Mouse (Mus musculus) embryonic facial prominence, embryonic 15.5 days (tissue): ENCODE measurements around the gene Creld2. TPM values are rescaled to one million over a fixed set of nuclear protein-coding genes. Genes with fewer than 3 reads are reported as not detected.

ENCODE experiments used
- ATAC-seq: fragments of 200-750 bp; cut with Nextera tagmentation; 2 replicates; pipeline ENCODE4 v1.8.0; 2017; ENCODE audit warnings: low read depth, moderate TSS enrichment; ENCODE audit not compliant: insufficient number of reproducible peaks, low FRiP score, low TSS enrichment
- H3K27ac ChIP-seq: fragments of 300-500 bp; sonication (generic); replicated peaks from 2 replicates; pipeline ENCODE4 v1.5.1; 2015; ENCODE audit warnings: mild to moderate bottlenecking, inconsistent platforms
- H3K27me3 ChIP-seq: fragments of 300-500 bp; sonication (generic); 2 replicates; pipeline ENCODE4 v1.6.1; 2015; ENCODE audit warnings: inconsistent platforms
- H3K36me3 ChIP-seq: fragments of 300-500 bp; sonication (generic); 2 replicates; pipeline ENCODE4 v1.6.1; 2015; ENCODE audit warnings: mild to moderate bottlenecking, inconsistent platforms
- H3K4me1 ChIP-seq: fragments of 300-500 bp; sonication (generic); 2 replicates; pipeline ENCODE4 v1.6.1; 2015; ENCODE audit warnings: inconsistent platforms
- H3K4me2 ChIP-seq: fragments of 300-500 bp; sonication (generic); replicated peaks from 2 replicates; pipeline ENCODE4 v1.6.1; 2015; ENCODE audit warnings: mild to moderate bottlenecking, inconsistent platforms
- H3K4me3 ChIP-seq: fragments of 300-500 bp; sonication (generic); replicated peaks from 2 replicates; pipeline ENCODE4 v1.5.1; 2015; ENCODE audit warnings: mild to moderate bottlenecking, inconsistent platforms
- H3K9ac ChIP-seq: fragments of 300-500 bp; sonication (generic); 2 replicates; pipeline ENCODE4 v1.6.1; 2015; ENCODE audit warnings: inconsistent platforms
- H3K9me3 ChIP-seq: fragments of 300-500 bp; sonication (generic); replicated peaks from 2 replicates; pipeline ENCODE4 v1.6.1; 2016; ENCODE audit warnings: inconsistent platforms
- WGBS: fragments of 180-500 bp; shearing (Covaris S2); methylation state at CpG from one replicate; pipeline ENCODE4 v1.1.7; 2015; 5-methylcytosine and 5-hydroxymethylcytosine counted together
- polyA plus RNA-seq: library from polyadenylated mRNA; unstranded; fragments of >200 nt; fragmentation: Nextera tagmentation; extraction: Ambion mirVana; gene quantifications from 2 replicates; pipeline ENCODE4 v1.2.1, GENCODE M21; 2015

The Creld2 gene
- polyA plus RNA-seq, 1 experiment from 2014 or later: 86.5 TPM

DNA sequence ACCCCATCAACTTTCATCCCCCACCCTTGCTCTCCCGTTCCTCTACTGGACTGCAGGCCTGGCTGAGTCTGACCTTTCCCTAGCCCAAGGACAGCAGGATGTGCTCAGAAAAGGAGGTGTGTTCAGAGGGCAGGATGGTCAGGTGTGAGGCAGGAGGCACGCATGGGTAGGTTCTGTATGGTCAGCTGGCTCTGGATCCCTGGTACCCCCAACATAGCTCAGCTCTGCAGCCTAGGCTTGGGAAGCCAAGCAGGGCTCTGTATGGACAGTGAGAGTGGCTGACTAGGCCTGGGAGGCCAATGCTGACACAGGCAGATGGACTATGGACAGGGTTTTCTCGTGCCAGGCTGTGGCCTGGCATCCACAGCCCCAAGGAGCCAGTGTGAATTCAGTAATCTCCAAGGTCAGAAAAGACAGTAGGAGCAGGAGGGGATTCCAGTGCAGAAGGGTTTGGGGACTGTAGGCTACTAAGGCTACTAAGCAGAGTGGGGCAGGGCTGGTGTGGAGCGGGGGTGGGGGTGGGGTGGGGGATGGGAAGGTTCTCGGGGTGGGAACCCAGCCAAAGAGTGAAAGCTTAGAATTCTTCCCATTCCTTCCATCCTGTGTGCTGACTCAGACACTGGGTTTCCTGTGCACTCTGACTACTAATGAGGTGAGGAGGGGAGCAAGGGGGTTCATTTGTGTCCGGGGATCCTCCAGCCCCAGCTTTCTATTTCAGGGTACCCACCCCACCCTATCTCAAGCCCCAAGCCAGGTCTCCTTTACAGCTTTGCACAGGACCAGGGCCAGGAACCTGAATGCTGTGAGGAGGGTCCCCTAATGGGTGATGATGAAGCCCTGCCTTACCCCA is 34.9 kb downstream of the Creld2 start:
- Histone ChIP-seq H3K4me2 (no peak overlapping the region), H3K36me3 (no peaks in the 10 kb centered on the region), H3K27ac (no peak overlapping the region), H3K9ac (no peak overlapping the region), H3K4me1 (peaks cover 53% of the 10 kb centered on the region), H3K4me3 (no peak overlapping the region), H3K27me3 (no peaks in the 10 kb centered on the region), H3K9me3 (no peaks in the 10 kb centered on the region)
- no peak for ATAC-seq
- WGBS: 42% methylated on average over 6 of the region's 6 CpGs

DNA sequence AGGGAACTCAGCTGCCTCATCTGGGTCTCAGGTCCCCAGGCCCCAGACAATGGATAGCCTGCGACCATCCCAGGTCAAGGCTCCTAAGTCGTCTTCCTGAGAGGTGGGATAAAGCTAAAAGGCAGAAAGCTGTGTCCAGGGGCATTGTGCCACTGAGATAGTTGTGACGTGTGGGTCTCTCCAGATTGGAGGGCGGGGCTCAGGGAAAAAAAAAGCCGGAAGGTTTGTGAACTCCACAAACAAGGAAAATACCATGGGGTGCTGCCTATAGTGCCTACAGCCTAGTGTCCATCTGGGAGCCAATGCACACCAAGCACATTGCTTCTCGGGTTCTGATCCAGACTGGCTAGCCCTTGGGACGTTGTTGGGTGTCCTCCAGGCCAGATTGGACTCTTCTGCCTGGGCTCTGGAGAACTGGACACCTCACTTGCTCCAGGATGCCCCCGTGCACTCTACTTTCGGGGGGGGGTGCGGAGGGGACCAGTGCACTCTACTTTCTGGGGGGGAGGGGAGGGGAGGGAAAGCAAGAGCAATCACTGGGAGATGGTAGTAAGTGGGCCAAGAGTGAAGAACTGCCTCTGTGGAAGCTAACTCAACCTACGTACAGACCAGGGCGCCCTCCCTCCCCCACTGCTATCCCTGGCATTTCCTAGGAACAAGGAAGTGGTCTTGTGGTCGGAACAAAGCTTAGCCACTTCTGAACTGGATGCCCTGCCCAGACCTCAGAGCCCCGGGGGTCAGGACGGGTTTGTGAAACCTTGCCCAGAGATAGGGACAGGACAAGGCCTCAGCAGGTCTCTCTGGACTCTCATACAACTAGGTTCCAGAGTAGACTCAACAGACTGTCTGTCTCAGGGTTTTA is 35.8 kb downstream of the Creld2 start:
- Histone ChIP-seq H3K9me3 (no peaks in the 10 kb centered on the region), H3K4me2 (no peak overlapping the region), H3K27ac (no peak overlapping the region), H3K4me3 (no peak overlapping the region), H3K27me3 (no peaks in the 10 kb centered on the region), H3K4me1 (peaks cover 49% of the 10 kb centered on the region), H3K36me3 (no peaks in the 10 kb centered on the region), H3K9ac (no peak overlapping the region)
- no peak for ATAC-seq
- 62% methylated on average over 15 of the region's 15 CpGs for WGBS

DNA sequence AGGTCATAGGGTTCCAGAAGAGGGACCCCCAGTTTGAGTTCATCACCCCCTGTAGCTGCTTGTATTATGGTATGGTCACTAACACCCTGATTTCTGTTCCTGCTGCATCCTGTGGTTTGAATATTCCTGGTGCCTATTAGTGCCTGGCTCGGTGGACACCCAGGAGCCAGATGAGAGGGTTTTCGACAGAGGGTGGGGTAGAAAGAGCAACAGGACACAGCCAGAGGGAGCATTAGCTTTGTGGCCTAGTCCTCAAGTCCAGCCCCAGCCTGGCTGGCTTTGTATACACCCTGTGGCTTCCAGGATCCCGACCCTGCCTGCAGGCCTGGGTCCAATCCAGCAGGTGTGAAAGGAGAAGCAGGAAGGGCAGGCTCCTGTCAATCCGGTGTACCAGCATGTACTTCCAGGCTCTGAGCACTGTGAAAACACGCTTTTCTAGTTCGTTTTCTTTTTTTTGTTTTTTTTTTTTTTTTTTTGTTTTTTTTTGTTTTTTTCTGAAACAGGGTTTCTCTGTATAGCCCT is 36.5 kb downstream of the Creld2 start:
- Histone ChIP-seq H3K36me3 (no peaks in the 10 kb centered on the region), H3K9ac (no peak overlapping the region), H3K4me1 (peaks cover 41% of the 10 kb centered on the region), H3K9me3 (no peaks in the 10 kb centered on the region), H3K27me3 (no peaks in the 10 kb centered on the region), H3K4me3 (no peak overlapping the region), H3K4me2 (no peak overlapping the region), H3K27ac (no peak overlapping the region)
- WGBS: 62% methylated on average over 6 of the region's 6 CpGs
- no peak for ATAC-seq

DNA sequence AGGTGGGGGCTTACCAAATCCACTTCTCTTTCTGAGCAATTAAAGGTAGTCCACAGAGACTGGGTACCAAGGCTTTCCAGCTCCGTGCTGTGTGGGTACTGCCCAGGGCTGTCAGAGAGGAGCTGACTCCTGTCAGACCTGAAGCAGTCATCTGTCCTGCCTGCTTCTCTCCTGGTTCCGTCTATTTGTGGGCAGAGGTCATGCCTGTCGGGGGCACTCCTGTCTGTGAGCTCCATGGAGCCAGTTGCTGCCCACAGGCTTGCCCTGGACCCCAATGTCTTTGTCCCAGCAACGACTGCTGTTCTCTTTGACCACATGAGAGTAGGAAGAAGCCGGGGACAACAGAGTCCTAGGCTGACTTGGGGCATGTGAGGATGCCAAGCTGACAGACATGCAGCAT is 37.2 kb downstream of the Creld2 start:
- ATAC-seq: no peak
- no peak overlapping the region for H3K27ac ChIP-seq
- no peaks in the 10 kb centered on the region for H3K36me3 ChIP-seq
- H3K9me3 ChIP-seq: no peaks in the 10 kb centered on the region
- no peak overlapping the region for H3K4me3 ChIP-seq
- H3K4me2 ChIP-seq: no peak overlapping the region
- no peak overlapping the region for H3K9ac ChIP-seq
- WGBS: 84% methylated on average over 5 of the region's 5 CpGs
- H3K4me1 ChIP-seq: peaks cover 41% of the 10 kb centered on the region
- no peaks in the 10 kb centered on the region for H3K27me3 ChIP-seq

DNA sequence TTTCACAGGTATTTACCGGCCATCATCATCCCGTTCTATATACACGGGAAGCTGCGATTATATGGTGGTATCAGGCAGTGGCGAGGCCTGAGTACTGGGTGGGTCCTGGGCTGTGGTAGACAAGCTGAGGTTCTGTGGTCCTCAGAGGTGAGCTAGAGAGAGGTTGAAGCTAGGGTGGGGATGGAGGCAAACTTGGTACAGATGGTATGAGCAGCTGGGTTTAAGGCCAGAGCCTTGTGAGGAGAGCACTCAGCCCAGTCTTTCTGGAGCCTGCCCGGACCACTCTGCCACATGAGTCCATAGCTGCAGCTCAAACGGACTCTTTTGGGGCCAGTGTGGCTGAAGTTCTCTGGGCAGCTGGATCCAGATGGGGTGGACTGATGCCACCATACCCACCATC is 37.9 kb downstream of the Creld2 start:
- Histone ChIP-seq H3K4me2 (no peak overlapping the region), H3K27ac (no peak overlapping the region), H3K27me3 (no peaks in the 10 kb centered on the region), H3K36me3 (no peaks in the 10 kb centered on the region), H3K9ac (no peak overlapping the region), H3K4me1 (peaks cover 37% of the 10 kb centered on the region), H3K4me3 (no peak overlapping the region), H3K9me3 (no peaks in the 10 kb centered on the region)
- 90% methylated on average over 7 of the region's 7 CpGs for WGBS
- ATAC-seq: no peak

DNA sequence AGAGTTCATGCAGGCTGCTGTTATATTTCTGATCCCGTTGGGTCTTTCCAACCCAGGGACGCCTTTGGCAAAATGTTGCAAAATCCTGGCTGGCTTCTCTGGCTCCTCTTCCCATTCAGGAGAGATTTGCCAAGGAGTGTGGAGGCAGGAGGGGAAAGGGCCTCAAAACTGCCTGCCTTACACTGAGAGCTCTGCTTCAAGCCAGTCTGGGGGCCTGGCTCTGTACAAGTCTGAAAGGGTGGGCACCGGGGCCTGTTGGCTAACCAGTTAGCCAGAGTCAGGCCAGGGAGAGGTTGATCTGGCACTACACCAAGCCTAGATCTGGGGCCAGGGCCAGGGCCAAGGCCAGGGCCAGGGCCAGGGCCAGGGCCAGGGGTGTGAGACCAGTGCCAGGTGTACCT is 38.7 kb downstream of the Creld2 start:
- H3K9ac ChIP-seq: no peak overlapping the region
- H3K9me3 ChIP-seq: no peaks in the 10 kb centered on the region
- whole genome bisulfite sequencing: 71% methylated on average over 3 of the region's 3 CpGs
- no peaks in the 10 kb centered on the region for H3K27me3 ChIP-seq
- H3K4me1 ChIP-seq: peaks cover 32% of the 10 kb centered on the region
- H3K27ac ChIP-seq: no peak overlapping the region
- ATAC-seq: no peak
- H3K36me3 ChIP-seq: no peaks in the 10 kb centered on the region
- H3K4me3 ChIP-seq: no peak overlapping the region
- H3K4me2 ChIP-seq: no peak overlapping the region

DNA sequence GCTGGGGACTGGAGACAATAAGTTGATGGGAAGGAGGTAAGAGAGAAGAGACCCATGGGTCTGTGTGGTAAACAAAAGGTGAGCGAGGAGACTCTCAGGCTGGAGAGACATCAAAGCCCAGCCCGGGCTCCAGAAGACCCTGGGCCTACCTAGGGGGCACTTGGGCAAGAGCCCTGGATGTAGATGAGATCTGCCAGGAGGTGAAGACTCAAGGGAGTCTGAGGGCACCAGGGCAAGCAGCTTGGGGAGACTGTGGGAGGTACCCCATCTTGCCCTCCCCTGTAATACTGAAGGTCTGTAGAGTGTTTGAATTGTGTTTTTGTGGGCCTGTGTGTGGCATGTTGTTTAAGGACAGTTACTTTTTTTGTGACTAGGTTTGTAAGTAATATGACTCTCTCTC is 39.3 kb downstream of the Creld2 start:
- no peaks in the 10 kb centered on the region for H3K36me3 ChIP-seq
- no peak overlapping the region for H3K9ac ChIP-seq
- no peak for ATAC-seq
- H3K4me2 ChIP-seq: no peak overlapping the region
- no peaks in the 10 kb centered on the region for H3K9me3 ChIP-seq
- WGBS: 86% methylated on average over 2 of the region's 2 CpGs
- H3K27me3 ChIP-seq: no peaks in the 10 kb centered on the region
- H3K4me3 ChIP-seq: no peak overlapping the region
- peaks cover 32% of the 10 kb centered on the region for H3K4me1 ChIP-seq
- no peak overlapping the region for H3K27ac ChIP-seq

DNA sequence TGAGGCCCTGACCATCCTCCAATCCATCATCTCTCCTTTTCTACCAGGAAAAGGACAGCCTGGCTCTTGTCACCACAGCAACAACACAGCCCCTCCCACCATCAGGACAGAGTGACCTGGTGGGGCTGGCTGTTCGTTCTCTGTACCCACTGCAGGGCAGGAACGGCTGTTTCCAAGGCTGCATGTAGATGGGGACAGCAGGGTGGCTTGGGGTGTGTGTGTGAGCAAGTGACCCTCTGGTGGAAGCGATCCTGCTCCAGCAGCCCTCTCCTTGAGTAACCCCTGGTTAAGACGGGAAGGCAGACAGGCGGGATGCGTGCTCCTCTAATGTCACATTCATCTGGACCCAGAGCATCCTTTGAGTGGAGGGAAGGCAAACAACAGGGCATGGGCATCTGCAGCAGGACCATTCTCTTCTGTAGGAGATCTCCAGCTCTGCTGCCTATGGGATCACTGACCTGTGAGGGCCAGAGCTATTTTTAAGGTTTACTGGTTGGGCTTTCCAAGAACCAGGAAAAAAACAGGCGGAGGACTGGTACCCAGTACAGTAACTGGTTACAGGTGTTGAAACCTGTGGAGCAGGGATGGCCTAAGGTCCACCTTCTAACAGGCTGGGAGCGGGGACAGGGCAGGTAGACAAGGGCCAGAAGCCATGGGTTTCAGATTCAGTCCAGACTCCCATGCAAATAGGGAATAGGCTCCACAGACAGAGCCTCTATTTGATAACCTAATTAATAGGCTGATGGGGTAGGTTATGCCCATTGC is 39.9 kb downstream of the Creld2 start:
- 72% methylated on average over 8 of the region's 8 CpGs for WGBS

DNA sequence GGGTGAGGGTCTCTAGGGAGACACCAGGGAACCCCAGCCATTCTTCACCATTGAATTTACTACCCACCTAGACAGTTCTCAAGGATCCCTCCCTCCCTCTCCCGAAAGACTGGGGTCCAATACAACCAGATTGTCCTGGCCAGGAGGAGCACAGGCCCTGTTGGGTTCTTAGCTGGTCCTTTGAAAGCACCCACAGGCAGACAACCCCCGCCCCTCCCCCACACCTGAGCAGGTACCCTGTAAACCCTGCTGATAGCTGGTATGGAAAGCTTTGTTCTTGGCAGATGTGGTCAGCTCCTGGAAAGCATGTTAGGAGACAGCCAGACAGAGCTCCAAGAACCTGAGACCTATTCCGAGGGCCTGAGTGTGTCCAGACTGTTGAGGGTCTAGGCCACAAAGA is 41.3 kb downstream of the Creld2 start:
- Histone ChIP-seq H3K9me3 (no peaks in the 10 kb centered on the region), H3K4me2 (no peak overlapping the region), H3K4me1 (peaks cover 28% of the 10 kb centered on the region), H3K36me3 (peaks cover 12% of the 10 kb centered on the region), H3K27me3 (no peaks in the 10 kb centered on the region), H3K4me3 (no peak overlapping the region), H3K9ac (no peak overlapping the region), H3K27ac (no peak overlapping the region)
- 93% methylated on average over 3 of the region's 3 CpGs for WGBS
- ATAC-seq: no peak

More for the DNA sequence above, 39.9 kb downstream of the Creld2 start:
- Histone ChIP-seq H3K9me3 (no peaks in the 10 kb centered on the region), H3K4me1 (peaks cover 31% of the 10 kb centered on the region), H3K27ac (no peak overlapping the region), H3K36me3 (peaks cover 1% of the 10 kb centered on the region), H3K4me3 (no peak overlapping the region), H3K4me2 (no peak overlapping the region), H3K9ac (no peak overlapping the region), H3K27me3 (no peaks in the 10 kb centered on the region)
- no peak for ATAC-seq

DNA sequence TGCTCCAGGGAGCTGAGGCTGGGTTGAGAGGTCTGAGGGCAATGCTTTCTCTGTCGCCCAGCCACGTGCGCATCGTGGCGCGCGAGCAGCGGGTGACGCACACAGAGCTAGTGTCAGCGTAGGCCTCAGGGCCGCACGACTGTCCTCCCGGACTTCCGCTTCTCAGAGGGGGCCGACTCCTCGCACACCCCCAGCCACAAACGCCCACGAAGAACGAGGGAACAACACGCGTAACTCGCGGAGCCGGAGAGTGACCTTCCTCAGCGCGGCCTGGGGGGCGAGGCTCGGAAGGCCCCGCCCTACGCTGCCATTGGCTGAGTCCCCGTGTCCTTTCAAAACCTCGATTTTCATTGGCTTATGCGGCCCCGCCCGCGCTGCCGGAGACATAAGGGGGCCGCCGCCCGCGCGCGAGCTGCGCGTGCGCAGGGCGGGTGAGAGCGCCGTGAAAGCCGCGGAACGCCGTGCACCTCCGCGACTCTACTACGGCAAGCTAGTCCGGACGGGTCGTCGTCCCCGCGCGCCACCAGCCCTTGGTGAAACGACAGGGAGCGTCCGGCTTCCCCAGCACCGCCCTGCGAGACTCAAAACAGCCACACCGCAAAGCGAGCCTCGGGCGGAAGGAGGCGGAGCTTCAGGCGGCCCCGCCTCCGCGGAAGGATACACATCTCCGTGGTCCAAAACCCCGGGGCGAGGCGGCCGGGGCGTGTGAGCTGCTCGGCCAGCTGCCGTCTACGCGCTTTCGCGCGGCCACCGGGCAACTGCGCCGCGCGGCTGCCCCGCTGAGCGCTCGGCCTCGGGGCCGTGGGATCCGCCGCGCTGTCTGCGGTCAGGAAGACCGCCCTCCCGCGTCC is 42.6 kb downstream of the Creld2 start, which contains the start of gene Pim3:
Gene Pim3 (plus strand): TSS at position 415 of the 851 bp plus-strand sequence.
- peak within 1 kb of the TSS; percentile 80 for H3K9ac ChIP-seq
- H3K9me3 ChIP-seq: no peaks in the 10 kb centered on the region
- peak within 1 kb of the TSS; percentile 97 for H3K27ac ChIP-seq
- peaks cover 38% of the 10 kb centered on the region for H3K4me1 ChIP-seq
- under 1% methylated on average over 97 of the region's 107 CpGs for WGBS
- peak; percentile 85 for ATAC-seq
- H3K36me3 ChIP-seq: peaks cover 21% of the 10 kb centered on the region
- peak within 1 kb of the TSS; percentile 87 for H3K4me3 ChIP-seq
- no peaks in the 10 kb centered on the region for H3K27me3 ChIP-seq
- peak within 1 kb of the TSS; percentile 89 for H3K4me2 ChIP-seq
